In the genomic region with DNA sequence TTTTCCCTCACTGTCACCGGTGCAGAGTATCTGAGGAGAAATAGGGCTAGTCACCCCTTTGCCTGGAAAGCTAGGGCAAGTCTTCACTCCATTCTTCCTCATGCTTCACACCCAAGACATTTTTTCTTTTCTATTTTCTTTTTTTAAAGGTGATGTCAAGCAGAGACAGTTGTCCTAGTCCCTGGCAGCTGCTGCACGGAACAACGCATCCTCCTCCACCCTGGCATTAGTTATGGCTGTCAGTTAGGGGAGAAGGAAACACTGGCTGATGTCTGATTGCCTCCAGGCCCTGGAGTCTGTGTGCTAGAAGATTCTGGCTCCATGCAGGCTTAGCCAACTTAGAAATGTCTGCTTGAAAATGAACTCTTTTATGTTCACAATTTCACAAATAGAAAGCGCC, we compare ENCODE assay signal across 18 mouse cellular contexts. TPM values are rescaled to one million over a fixed set of nuclear protein-coding genes. Genes with fewer than 3 reads are reported as not detected.
DNase-seq lines count a peak whose midpoint lies in the region; ATAC-seq and TF ChIP-seq lines count a peak whose summit lies in the region.
"Had no signal": no experiment of that assay in that cellular context is flagged by ENCODE, and none has a peak within 500 bp of the region (broad histone marks: within the 10 kb centered on the region; RNA-seq: fewer than 3 reads in every experiment).

No protein-coding gene starts in this region.

- no peak for TF ChIP-seq POLR2A in myocyte (IDR thresholded peaks at IDR 0.05; ENCODE audit: insufficient read length, low read depth)

- H3K9me3 ChIP-seq in intestine, embryonic 15.5 days = no peaks in the 10 kb centered on the region
- H3K9me3 ChIP-seq in intestine, postnatal 0 days (ENCODE audit: control insufficient read depth) = no peaks in the 10 kb centered on the region
- H3K9me3 ChIP-seq in midbrain, embryonic 14.5 days (ENCODE audit: control insufficient read depth, low read length) = no peaks in the 10 kb centered on the region
- H3K9me3 ChIP-seq in midbrain, embryonic 15.5 days = no peaks in the 10 kb centered on the region
- H3K9me3 ChIP-seq: G1E; hindbrain, embryonic 12.5 days; limb, embryonic 15.5 days had no signal

- H3K27me3 ChIP-seq in intestine, embryonic 15.5 days (replicated peaks) = no peaks in the 10 kb centered on the region
- H3K27me3 ChIP-seq in intestine, postnatal 0 days (replicated peaks; ENCODE audit: control insufficient read depth, insufficient read depth, low read length) = no peaks in the 10 kb centered on the region
- no peaks in the 10 kb centered on the region for H3K27me3 ChIP-seq in midbrain, embryonic 14.5 days (ENCODE audit: control insufficient read depth, insufficient read depth, low read length)
- H3K27me3 ChIP-seq in midbrain, embryonic 15.5 days (replicated peaks) = no peaks in the 10 kb centered on the region; the same call in 1 of the 2 replicates
- no peaks in the 10 kb centered on the region for H3K27me3 ChIP-seq in myocyte (ENCODE audit: control insufficient read depth, insufficient read depth, insufficient read length)
- H3K27me3 ChIP-seq: hindbrain, embryonic 12.5 days; limb, embryonic 15.5 days had no signal

- no peak overlapping the region for H3K9ac ChIP-seq in intestine, embryonic 15.5 days
- no peak overlapping the region for H3K9ac ChIP-seq in intestine, postnatal 0 days (ENCODE audit: low read depth, low read length)
- H3K9ac ChIP-seq in midbrain, embryonic 14.5 days (replicated peaks; ENCODE audit: low read length) = no peak overlapping the region
- no peak overlapping the region for H3K9ac ChIP-seq in midbrain, embryonic 15.5 days
- H3K9ac ChIP-seq: forebrain, postnatal 0 days; hindbrain, embryonic 12.5 days; limb, embryonic 15.5 days had no signal

- H3K27ac ChIP-seq in intestine, embryonic 15.5 days = 0 out of 2 replicates have a peak overlapping the region, but pooled peaks have one; percentile 2
- H3K27ac ChIP-seq in intestine, postnatal 0 days (ENCODE audit: low read depth, low read length) = no peak overlapping the region
- no peak overlapping the region for H3K27ac ChIP-seq in midbrain, embryonic 14.5 days (replicated peaks; ENCODE audit: low read depth, low read length)
- H3K27ac ChIP-seq in midbrain, embryonic 15.5 days = no peak overlapping the region
- H3K27ac ChIP-seq: hindbrain, embryonic 12.5 days had no signal

- 58% methylated on average over 4 of the region's 4 CpGs for WGBS in intestine, embryonic 15.5 days
- WGBS in intestine, postnatal 0 days = 75% methylated on average over 4 of the region's 4 CpGs
- WGBS in midbrain, embryonic 14.5 days = 37% methylated on average over 4 of the region's 4 CpGs
- whole genome bisulfite sequencing in midbrain, embryonic 15.5 days = 47% methylated on average over 4 of the region's 4 CpGs

- H3K36me3 ChIP-seq in intestine, embryonic 15.5 days = no peaks in the 10 kb centered on the region
- H3K36me3 ChIP-seq in intestine, postnatal 0 days (ENCODE audit: control insufficient read depth, insufficient read depth) = no peaks in the 10 kb centered on the region
- H3K36me3 ChIP-seq in midbrain, embryonic 14.5 days (ENCODE audit: control insufficient read depth, insufficient read depth, low read length) = no peaks in the 10 kb centered on the region
- no peaks in the 10 kb centered on the region for H3K36me3 ChIP-seq in midbrain, embryonic 15.5 days (replicated peaks)
- H3K36me3 ChIP-seq in myocyte (ENCODE audit: control insufficient read depth, insufficient read depth) = no peaks in the 10 kb centered on the region
- H3K36me3 ChIP-seq: G1E; hindbrain, embryonic 12.5 days; limb, embryonic 15.5 days had no signal

- no peak overlapping the region for H3ac ChIP-seq in myocyte (ENCODE audit: control insufficient read depth, insufficient read length)

- TF ChIP-seq CTCF in intestine, postnatal 0 days (IDR thresholded peaks at IDR 0.05; ENCODE audit: low read depth) = no peak

- peaks cover 29% of the 10 kb centered on the region for H3K4me1 ChIP-seq in intestine, embryonic 15.5 days (replicated peaks)
- no peaks in the 10 kb centered on the region for H3K4me1 ChIP-seq in intestine, postnatal 0 days (replicated peaks; ENCODE audit: control insufficient read depth, insufficient read depth, low read length)
- H3K4me1 ChIP-seq in midbrain, embryonic 14.5 days (ENCODE audit: control insufficient read depth, insufficient read depth, low read length) = peaks cover 18% of the 10 kb centered on the region
- H3K4me1 ChIP-seq in midbrain, embryonic 15.5 days = peaks cover 27% of the 10 kb centered on the region

- H3K4me3 ChIP-seq in intestine, embryonic 15.5 days (replicated peaks) = no peak overlapping the region
- no peak overlapping the region for H3K4me3 ChIP-seq in intestine, postnatal 0 days (ENCODE audit: low read depth, low read length)
- no peak overlapping the region for H3K4me3 ChIP-seq in midbrain, embryonic 14.5 days (replicated peaks; ENCODE audit: low read depth, low read length)
- H3K4me3 ChIP-seq in midbrain, embryonic 15.5 days = no peak overlapping the region
- no peak overlapping the region for H3K4me3 ChIP-seq in myocyte
- H3K4me3 ChIP-seq: hindbrain, embryonic 12.5 days; limb, embryonic 15.5 days had no signal

- no peak overlapping the region for H3K4me2 ChIP-seq in intestine, embryonic 15.5 days (replicated peaks)
- no peak overlapping the region for H3K4me2 ChIP-seq in intestine, postnatal 0 days (replicated peaks; ENCODE audit: low read depth)
- no peak overlapping the region for H3K4me2 ChIP-seq in midbrain, embryonic 14.5 days (ENCODE audit: low read length)
- no peak overlapping the region for H3K4me2 ChIP-seq in midbrain, embryonic 15.5 days
- peak overlapping the region; percentile 93 for H3K4me2 ChIP-seq in myocyte (ENCODE audit: low read depth)
- H3K4me2 ChIP-seq: hindbrain, embryonic 12.5 days; limb, embryonic 15.5 days had no signal

- peak; percentile 12 to 14 for DNase-seq in cerebellum, postnatal 10 days
- no peak for DNase-seq in cerebellum, adult 11 months
- DNase-seq in midbrain, embryonic 14.5 days = peak; percentile 23
- DNase-seq in embryo, embryonic 10.5 days (ENCODE audit: low spot score) = no peak
- DNase-seq: forebrain, postnatal 0 days; gastrocnemius, postnatal 10 days; heart, postnatal 10 days; kidney, postnatal 10 days; thymus, adult 2 months had no signal

- H3K79me2 ChIP-seq in myocyte (ENCODE audit: control insufficient read depth, insufficient read depth) = no peaks in the 10 kb centered on the region

- no peak for ATAC-seq in intestine, embryonic 15.5 days
- ATAC-seq in intestine, postnatal 0 days = no peak
- ATAC-seq in midbrain, embryonic 14.5 days (ENCODE audit: low FRiP score, low TSS enrichment) = no peak
- no peak for ATAC-seq in midbrain, embryonic 15.5 days (replicated peaks)
- ATAC-seq: CD4-positive, CD25-positive, alpha-beta regulatory T cell, adult 4 months; forebrain, postnatal 0 days; inflammation-experienced regulatory T-cells, adult 6 months had no signal

TF ChIP-seq in myocyte, 11 proteins besides CTCF, POLR2A, EP300 and RAD21:
- TF ChIP-seq E2F4 (IDR thresholded peaks at IDR 0.05; ENCODE audit: insufficient read depth) (no peak), POLR2AphosphoS2 (IDR thresholded peaks at IDR 0.05; ENCODE audit: insufficient read length, low read depth) (no peak), SRF (IDR thresholded peaks at IDR 0.05; ENCODE audit: control insufficient read depth, insufficient read length, low read depth) (no peak), REST (IDR thresholded peaks at IDR 0.05; ENCODE audit: insufficient read depth, insufficient read length) (no peak), CEBPB (IDR thresholded peaks at IDR 0.05; ENCODE audit: insufficient read depth, poor library complexity, severe bottlenecking) (no peak), TCF12 (IDR thresholded peaks at IDR 0.05; ENCODE audit: insufficient read depth, poor library complexity, severe bottlenecking) (peak; percentile 62), TCF3 (IDR thresholded peaks at IDR 0.05; ENCODE audit: insufficient read length, low read depth) (peak; percentile 23), USF1 (IDR thresholded peaks at IDR 0.05; ENCODE audit: low read depth) (no peak), MYOD1 (IDR thresholded peaks at IDR 0.05; ENCODE audit: control insufficient read depth in 1 of 3, insufficient read length in 2 of 3, low read depth in 2 of 3) (peak; percentile 50 to 81 (median 64)), MAX (IDR thresholded peaks at IDR 0.05; ENCODE audit: low read depth) (no peak), MYOG (IDR thresholded peaks at IDR 0.05; ENCODE audit: control insufficient read depth in 1 of 3, insufficient read depth in 1 of 3, insufficient read length in 2 of 3, low read depth in 2 of 3) (peak in 2 of 3 experiments; percentile 81 to 92)
TF ChIP-seq in myocyte: peak in this region for 4.

RNA-seq across cellular contexts. Expression of gene Tns3, which starts 27.3 kb away (rescaled TPM):
- 21.1 and 22.9 TPM in 2 replicates for polyA plus RNA-seq in intestine, embryonic 15.5 days (2015; fragmentation: Nextera tagmentation; extraction: Ambion mirVana)
- polyA plus RNA-seq in intestine, postnatal 0 days (2015; fragmentation: Nextera tagmentation; extraction: Ambion mirVana) = 10.5 and 11.4 TPM in 2 replicates
- 3.8 and 4.4 TPM in 2 replicates for polyA plus RNA-seq in midbrain, embryonic 14.5 days (2014; fragmentation: Nextera tagmentation; extraction: Ambion mirVana)
- polyA plus RNA-seq in midbrain, embryonic 15.5 days (2015; fragmentation: Nextera tagmentation; extraction: Ambion mirVana) = 6.1 and 6.4 TPM in 2 replicates
- polyA plus RNA-seq in myocyte (2012; fragmentation: generic; extraction: Trizol) = 23.4 TPM
- polyA plus RNA-seq: G1E had no signal

Comparison
In these comparisons a context has a peak if more than half of its experiments do, and no peak if none do; other contexts are left out.
1. DNase-seq: peak in cerebellum, postnatal 10 days (2 of 2) and midbrain, embryonic 14.5 days (single experiment); none in cerebellum, adult 11 months (single experiment) and embryo, embryonic 10.5 days (single experiment).